14 mouse cellular contexts compared by ENCODE assay signal in the genomic region with DNA sequence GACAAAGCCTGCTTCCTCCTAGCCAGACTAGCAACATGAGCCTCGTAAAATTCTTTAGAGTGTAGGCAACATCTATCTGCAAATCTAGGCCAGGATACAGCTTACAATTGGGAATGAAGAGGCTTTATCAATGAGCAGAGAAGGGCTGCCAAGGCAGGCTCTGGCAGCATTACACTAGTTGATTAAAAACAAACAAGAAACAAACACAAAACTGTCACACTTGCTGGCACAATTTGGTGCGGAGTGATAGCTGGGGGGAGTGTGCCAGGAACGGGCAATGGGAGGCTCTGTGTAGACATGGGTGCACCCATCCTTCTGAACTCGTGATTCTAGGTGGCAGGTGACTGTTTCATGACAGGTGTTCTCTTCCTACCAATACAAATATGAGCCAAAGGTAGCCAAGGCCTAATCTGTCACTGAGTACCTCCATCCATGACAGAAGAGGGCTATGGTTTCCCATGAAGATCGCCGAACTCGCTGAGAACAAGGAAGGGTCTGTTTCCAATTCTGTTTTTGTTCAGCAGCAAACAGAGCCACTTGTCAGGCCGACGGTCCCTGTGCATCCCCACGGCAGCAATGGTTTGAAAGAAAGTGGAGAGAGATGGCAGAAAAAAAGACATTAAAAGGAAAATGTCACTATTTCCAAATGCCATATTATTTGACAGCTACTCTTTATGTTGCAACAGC.
DNase-seq lines count a peak whose midpoint lies in the region; ATAC-seq lines count a peak whose summit lies in the region.
"Had no signal": no experiment of that assay in that cellular context is flagged by ENCODE, and none has a peak within 500 bp of the region (broad histone marks: within the 10 kb centered on the region; RNA-seq: fewer than 3 reads in every experiment).

No protein-coding gene starts in this region.

- no peaks in the 10 kb centered on the region for H3K9me3 ChIP-seq in forebrain, embryonic 13.5 days (replicated peaks)
- H3K9me3 ChIP-seq in forebrain, embryonic 10.5 days, result no peaks in the 10 kb centered on the region
- H3K9me3 ChIP-seq in hindbrain, embryonic 13.5 days, result no peaks in the 10 kb centered on the region
- no peaks in the 10 kb centered on the region for H3K9me3 ChIP-seq in kidney, embryonic 16.5 days (ENCODE audit: low read length)
- no peaks in the 10 kb centered on the region for H3K9me3 ChIP-seq in limb, embryonic 10.5 days (replicated peaks)
- H3K9me3 ChIP-seq: limb, embryonic 13.5 days had no signal

- peaks cover 21% of the 10 kb centered on the region for H3K4me1 ChIP-seq in forebrain, embryonic 13.5 days
- no peaks in the 10 kb centered on the region for H3K4me1 ChIP-seq in forebrain, embryonic 10.5 days
- no peaks in the 10 kb centered on the region for H3K4me1 ChIP-seq in hindbrain, embryonic 13.5 days (replicated peaks)
- no peaks in the 10 kb centered on the region for H3K4me1 ChIP-seq in kidney, embryonic 16.5 days (ENCODE audit: insufficient read depth, low read length)
- no peaks in the 10 kb centered on the region for H3K4me1 ChIP-seq in limb, embryonic 10.5 days
- H3K4me1 ChIP-seq: limb, embryonic 13.5 days had no signal

- H3K4me3 ChIP-seq in forebrain, embryonic 13.5 days, result no peak overlapping the region
- H3K4me3 ChIP-seq in forebrain, embryonic 10.5 days, result no peak overlapping the region
- H3K4me3 ChIP-seq in hindbrain, embryonic 13.5 days, result no peak overlapping the region
- no peak overlapping the region for H3K4me3 ChIP-seq in kidney, embryonic 16.5 days (ENCODE audit: low read length)
- no peak overlapping the region for H3K4me3 ChIP-seq in limb, embryonic 10.5 days
- H3K4me3 ChIP-seq: limb, embryonic 13.5 days; myocyte had no signal

- no peak for DNase-seq in forebrain, embryonic 10.5 days (ENCODE audit: extremely low spot score, low spot score)
- DNase-seq in brain, adult 2 months (ENCODE audit: low read depth, low spot score), result peak; percentile 81
- peak; percentile 39 to 66 for DNase-seq in layer of hippocampus, postnatal 14 days (ENCODE audit: low spot score in 2 of 2)
- DNase-seq in thymus, adult 18-20 months, result no peak
- DNase-seq in limb, embryonic 10.5 days (ENCODE audit: low spot score), result no peak
- DNase-seq: adrenal gland, adult 8-10 months; gastrocnemius, postnatal 14 days; kidney, postnatal 25 days; lung, adult 18-20 months had no signal

- ATAC-seq in forebrain, embryonic 13.5 days, result peak; percentile 62
- peak; percentile 65; the same call in 1 of the 2 replicates for ATAC-seq in hindbrain, embryonic 13.5 days (ENCODE audit: low FRiP score)
- ATAC-seq in kidney, embryonic 16.5 days (ENCODE audit: low FRiP score, low TSS enrichment), result no peak

- no peaks in the 10 kb centered on the region for H3K36me3 ChIP-seq in forebrain, embryonic 13.5 days (ENCODE audit: poor library complexity, severe bottlenecking)
- H3K36me3 ChIP-seq in forebrain, embryonic 10.5 days (replicated peaks), result no peaks in the 10 kb centered on the region
- H3K36me3 ChIP-seq in hindbrain, embryonic 13.5 days, result no peaks in the 10 kb centered on the region
- no peaks in the 10 kb centered on the region for H3K36me3 ChIP-seq in kidney, embryonic 16.5 days (ENCODE audit: insufficient read depth, low read length)
- no peaks in the 10 kb centered on the region for H3K36me3 ChIP-seq in limb, embryonic 10.5 days
- H3K36me3 ChIP-seq: limb, embryonic 13.5 days had no signal

- 46% methylated on average over 10 of the region's 10 CpGs for WGBS in forebrain, embryonic 13.5 days
- WGBS in forebrain, embryonic 10.5 days, result 80% methylated on average over 10 of the region's 10 CpGs
- WGBS in hindbrain, embryonic 13.5 days, result 45% methylated on average over 10 of the region's 10 CpGs
- 84% methylated on average over 10 of the region's 10 CpGs for WGBS in kidney, embryonic 16.5 days
- WGBS in limb, embryonic 10.5 days, result 86% methylated on average over 10 of the region's 10 CpGs

- H3K9ac ChIP-seq in forebrain, embryonic 13.5 days, result no peak overlapping the region
- H3K9ac ChIP-seq in hindbrain, embryonic 13.5 days, result no peak overlapping the region
- H3K9ac ChIP-seq in kidney, embryonic 16.5 days (replicated peaks; ENCODE audit: low read length), result no peak overlapping the region
- H3K9ac ChIP-seq: limb, embryonic 13.5 days had no signal

- H3K27ac ChIP-seq in forebrain, embryonic 13.5 days, result peak overlapping the region; percentile 57; the same call in 1 of the 2 replicates
- no peak overlapping the region for H3K27ac ChIP-seq in forebrain, embryonic 10.5 days
- H3K27ac ChIP-seq in hindbrain, embryonic 13.5 days, result peak overlapping the region; percentile 36
- no peak overlapping the region for H3K27ac ChIP-seq in kidney, embryonic 16.5 days (ENCODE audit: low read length)
- H3K27ac ChIP-seq in limb, embryonic 10.5 days, result no peak overlapping the region
- H3K27ac ChIP-seq: limb, embryonic 13.5 days had no signal

- H3K27me3 ChIP-seq in forebrain, embryonic 13.5 days, result no peaks in the 10 kb centered on the region
- H3K27me3 ChIP-seq in forebrain, embryonic 10.5 days (ENCODE audit: poor library complexity, severe bottlenecking), result no peaks in the 10 kb centered on the region
- no peaks in the 10 kb centered on the region for H3K27me3 ChIP-seq in hindbrain, embryonic 13.5 days
- H3K27me3 ChIP-seq in kidney, embryonic 16.5 days (ENCODE audit: insufficient read depth, low read length), result no peaks in the 10 kb centered on the region
- no peaks in the 10 kb centered on the region for H3K27me3 ChIP-seq in limb, embryonic 10.5 days (ENCODE audit: low read depth, poor library complexity, severe bottlenecking)
- H3K27me3 ChIP-seq: limb, embryonic 13.5 days had no signal

- no peak overlapping the region; the same call in 1 of the 2 replicates for H3K4me2 ChIP-seq in forebrain, embryonic 13.5 days
- no peak overlapping the region for H3K4me2 ChIP-seq in hindbrain, embryonic 13.5 days
- no peak overlapping the region for H3K4me2 ChIP-seq in kidney, embryonic 16.5 days (replicated peaks; ENCODE audit: low read depth, low read length)
- H3K4me2 ChIP-seq: limb, embryonic 13.5 days had no signal

Comparison
In these comparisons a context has a peak if more than half of its experiments do, and no peak if none do; other contexts are left out.
1. H3K27ac ChIP-seq: peak in forebrain, embryonic 13.5 days (single experiment) and hindbrain, embryonic 13.5 days (single experiment); none in forebrain, embryonic 10.5 days (single experiment), kidney, embryonic 16.5 days (single experiment) and limb, embryonic 10.5 days (single experiment).
2. DNase-seq: peak in brain, adult 2 months (single experiment) and layer of hippocampus, postnatal 14 days (2 of 2); none in forebrain, embryonic 10.5 days (single experiment), thymus, adult 18-20 months (0 of 2) and limb, embryonic 10.5 days (single experiment).